Mouse (Mus musculus): ENCODE results near the gene Rac2. TPM values are rescaled to one million over a fixed set of nuclear protein-coding genes. Genes with fewer than 3 reads are reported as not detected.

Rac2 gene
- polyA plus RNA-seq, 1 experiment = not detected

GRCm38 (mm10) chr15:78605371-78605791, 32.8 kb upstream of the Rac2 start:
- TF ChIP-seq POLR2A (IDR thresholded peaks at IDR 0.05; ENCODE audit: insufficient read depth, low read length) = no peak
- TF ChIP-seq CTCF (IDR thresholded peaks at IDR 0.05; ENCODE audit: low read depth, low read length) = no peak
- no peak for TF ChIP-seq EP300 (IDR thresholded peaks at IDR 0.05; ENCODE audit: insufficient read depth, low read depth, low read length)
- Histone ChIP-seq H3K9me3 (replicated peaks; ENCODE audit: control insufficient read depth, insufficient read depth, low read length, poor library complexity, severe bottlenecking) (no peaks in the 10 kb centered on the region), H3K4me3 (ENCODE audit: low read depth, low read length) (no peak overlapping the region), H3K4me1 (ENCODE audit: control insufficient read depth, insufficient read depth, low read length) (no peaks in the 10 kb centered on the region), H3K27ac (ENCODE audit: insufficient read depth, low read length) (no peak overlapping the region), H3K36me3 (ENCODE audit: control insufficient read depth, insufficient read depth, low read length, poor library complexity, severe bottlenecking) (no peaks in the 10 kb centered on the region), H3K27me3 (ENCODE audit: control insufficient read depth, insufficient read depth, low read length, poor library complexity, severe bottlenecking) (no peaks in the 10 kb centered on the region), H3K9ac (ENCODE audit: low read depth, poor library complexity, severe bottlenecking) (no peak overlapping the region)

- no peaks in the 10 kb centered on the region for H3K27me3 ChIP-seq (ENCODE audit: control insufficient read depth, insufficient read depth, low read length, poor library complexity, severe bottlenecking)
- H3K4me1 ChIP-seq (ENCODE audit: control insufficient read depth, insufficient read depth, low read length) = no peaks in the 10 kb centered on the region
- no peaks in the 10 kb centered on the region for H3K36me3 ChIP-seq (ENCODE audit: control insufficient read depth, insufficient read depth, low read length, poor library complexity, severe bottlenecking)
- no peak overlapping the region for H3K4me3 ChIP-seq (ENCODE audit: low read depth, low read length)
- no peak overlapping the region for H3K27ac ChIP-seq (ENCODE audit: insufficient read depth, low read length)
- TF ChIP-seq CTCF (IDR thresholded peaks at IDR 0.05; ENCODE audit: low read depth, low read length) = no peak
- TF ChIP-seq EP300 (IDR thresholded peaks at IDR 0.05; ENCODE audit: insufficient read depth, low read depth, low read length) = no peak
- no peak for TF ChIP-seq POLR2A (IDR thresholded peaks at IDR 0.05; ENCODE audit: insufficient read depth, low read length)
- H3K9ac ChIP-seq (ENCODE audit: low read depth, poor library complexity, severe bottlenecking) = no peak overlapping the region
- no peaks in the 10 kb centered on the region for H3K9me3 ChIP-seq (replicated peaks; ENCODE audit: control insufficient read depth, insufficient read depth, low read length, poor library complexity, severe bottlenecking)
Observed at GRCm38 (mm10) chr15:78604255-78604654, 31.7 kb upstream of the Rac2 start.

GRCm38 (mm10) chr15:78601180-78601579, 28.6 kb upstream of the Rac2 start:
- H3K36me3 ChIP-seq (ENCODE audit: control insufficient read depth, insufficient read depth, low read length, poor library complexity, severe bottlenecking) = no peaks in the 10 kb centered on the region

GRCm38 (mm10) chr15:78599529-78600193, 27.1 kb upstream of the Rac2 start:
- H3K27ac ChIP-seq (ENCODE audit: insufficient read depth, low read length) = no peak overlapping the region

More at GRCm38 (mm10) chr15:78601180-78601579, 28.6 kb upstream of the Rac2 start:
- H3K27ac ChIP-seq (ENCODE audit: insufficient read depth, low read length) = no peak overlapping the region
- TF ChIP-seq EP300 (IDR thresholded peaks at IDR 0.05; ENCODE audit: insufficient read depth, low read depth, low read length) (no peak), CTCF (IDR thresholded peaks at IDR 0.05; ENCODE audit: low read depth, low read length) (no peak), POLR2A (IDR thresholded peaks at IDR 0.05; ENCODE audit: insufficient read depth, low read length) (no peak)
- no peaks in the 10 kb centered on the region for H3K27me3 ChIP-seq (ENCODE audit: control insufficient read depth, insufficient read depth, low read length, poor library complexity, severe bottlenecking)
- H3K9ac ChIP-seq (ENCODE audit: low read depth, poor library complexity, severe bottlenecking) = no peak overlapping the region
- no peaks in the 10 kb centered on the region for H3K4me1 ChIP-seq (ENCODE audit: control insufficient read depth, insufficient read depth, low read length)
- H3K4me3 ChIP-seq (ENCODE audit: low read depth, low read length) = no peak overlapping the region
- no peaks in the 10 kb centered on the region for H3K9me3 ChIP-seq (replicated peaks; ENCODE audit: control insufficient read depth, insufficient read depth, low read length, poor library complexity, severe bottlenecking)

GRCm38 (mm10) chr15:78599124-78599523, 26.5 kb upstream of the Rac2 start:
- Histone ChIP-seq H3K27ac (ENCODE audit: insufficient read depth, low read length) (no peak overlapping the region), H3K27me3 (ENCODE audit: control insufficient read depth, insufficient read depth, low read length, poor library complexity, severe bottlenecking) (no peaks in the 10 kb centered on the region), H3K9me3 (replicated peaks; ENCODE audit: control insufficient read depth, insufficient read depth, low read length, poor library complexity, severe bottlenecking) (no peaks in the 10 kb centered on the region), H3K9ac (ENCODE audit: low read depth, poor library complexity, severe bottlenecking) (no peak overlapping the region), H3K36me3 (ENCODE audit: control insufficient read depth, insufficient read depth, low read length, poor library complexity, severe bottlenecking) (no peaks in the 10 kb centered on the region), H3K4me1 (ENCODE audit: control insufficient read depth, insufficient read depth, low read length) (no peaks in the 10 kb centered on the region), H3K4me3 (ENCODE audit: low read depth, low read length) (no peak overlapping the region)
- TF ChIP-seq CTCF (IDR thresholded peaks at IDR 0.05; ENCODE audit: low read depth, low read length) (no peak), POLR2A (IDR thresholded peaks at IDR 0.05; ENCODE audit: insufficient read depth, low read length) (no peak), EP300 (IDR thresholded peaks at IDR 0.05; ENCODE audit: insufficient read depth, low read depth, low read length) (no peak)

More at GRCm38 (mm10) chr15:78599529-78600193, 27.1 kb upstream of the Rac2 start:
- H3K36me3 ChIP-seq (ENCODE audit: control insufficient read depth, insufficient read depth, low read length, poor library complexity, severe bottlenecking) = no peaks in the 10 kb centered on the region
- no peak overlapping the region for H3K9ac ChIP-seq (ENCODE audit: low read depth, poor library complexity, severe bottlenecking)
- H3K9me3 ChIP-seq (replicated peaks; ENCODE audit: control insufficient read depth, insufficient read depth, low read length, poor library complexity, severe bottlenecking) = no peaks in the 10 kb centered on the region
- no peaks in the 10 kb centered on the region for H3K4me1 ChIP-seq (ENCODE audit: control insufficient read depth, insufficient read depth, low read length)
- no peak overlapping the region for H3K4me3 ChIP-seq (ENCODE audit: low read depth, low read length)
- H3K27me3 ChIP-seq (ENCODE audit: control insufficient read depth, insufficient read depth, low read length, poor library complexity, severe bottlenecking) = no peaks in the 10 kb centered on the region
- TF ChIP-seq EP300 (IDR thresholded peaks at IDR 0.05; ENCODE audit: insufficient read depth, low read depth, low read length) (no peak), CTCF (IDR thresholded peaks at IDR 0.05; ENCODE audit: low read depth, low read length) (no peak), POLR2A (IDR thresholded peaks at IDR 0.05; ENCODE audit: insufficient read depth, low read length) (no peak)

- TF ChIP-seq POLR2A (IDR thresholded peaks at IDR 0.05; ENCODE audit: insufficient read depth, low read length) (no peak), CTCF (IDR thresholded peaks at IDR 0.05; ENCODE audit: low read depth, low read length) (no peak), EP300 (IDR thresholded peaks at IDR 0.05; ENCODE audit: insufficient read depth, low read depth, low read length) (no peak)
- H3K4me1 ChIP-seq (ENCODE audit: control insufficient read depth, insufficient read depth, low read length) = no peaks in the 10 kb centered on the region
- H3K4me3 ChIP-seq (ENCODE audit: low read depth, low read length) = no peak overlapping the region
- H3K27ac ChIP-seq (ENCODE audit: insufficient read depth, low read length) = no peak overlapping the region
- no peaks in the 10 kb centered on the region for H3K36me3 ChIP-seq (ENCODE audit: control insufficient read depth, insufficient read depth, low read length, poor library complexity, severe bottlenecking)
- H3K9me3 ChIP-seq (replicated peaks; ENCODE audit: control insufficient read depth, insufficient read depth, low read length, poor library complexity, severe bottlenecking) = no peaks in the 10 kb centered on the region
- H3K9ac ChIP-seq (ENCODE audit: low read depth, poor library complexity, severe bottlenecking) = no peak overlapping the region
- H3K27me3 ChIP-seq (ENCODE audit: control insufficient read depth, insufficient read depth, low read length, poor library complexity, severe bottlenecking) = no peaks in the 10 kb centered on the region
Observed at GRCm38 (mm10) chr15:78597729-78598128, 25.1 kb upstream of the Rac2 start.
